Mouse (Mus musculus) ovary, adult 18-20 months (tissue): ENCODE measurements at regions not wholly inside any gene's neighbourhood (a gene's known extent, or its start where the extent isn't known, plus 50 kb on each side); places are given as distances from the start of the nearest gene placed in this dataset.

Experiments used
- DNase-seq: peaks from one replicate; pipeline ENCODE4 v3.0.0; 2022; ENCODE audit warnings: low spot score, mixed read lengths

GRCm38 (mm10) chr12:77780885-77781698, 412.9 kb upstream of the Gm6657 start:
- DNase-seq = peak; percentile 46

DNA sequence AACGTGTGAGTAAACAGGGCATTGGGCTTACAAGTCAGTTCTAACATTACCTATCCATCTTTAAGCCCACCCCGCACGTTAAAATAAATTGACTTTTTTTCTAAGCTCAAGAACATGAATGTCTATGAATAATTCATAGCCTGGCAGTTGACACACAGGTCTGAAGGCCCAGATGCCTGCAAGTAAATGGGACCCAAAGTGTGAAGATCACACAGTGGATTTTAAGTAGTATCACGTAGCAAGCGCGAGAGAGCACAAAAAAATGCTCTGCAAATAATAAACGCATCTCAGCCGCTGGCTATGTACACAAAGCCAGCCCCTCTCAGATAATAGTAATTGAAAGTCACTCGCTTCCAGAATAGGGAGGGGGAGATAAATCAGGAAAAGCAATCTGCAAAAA, 410.1 kb upstream of the Gm6657 start:
- no peak for DNase-seq

- DNase-seq = no peak
These were observed 408.4 kb upstream of the Gm6657 start for GRCm38 (mm10) chr12:77785647-77786046.

DNA sequence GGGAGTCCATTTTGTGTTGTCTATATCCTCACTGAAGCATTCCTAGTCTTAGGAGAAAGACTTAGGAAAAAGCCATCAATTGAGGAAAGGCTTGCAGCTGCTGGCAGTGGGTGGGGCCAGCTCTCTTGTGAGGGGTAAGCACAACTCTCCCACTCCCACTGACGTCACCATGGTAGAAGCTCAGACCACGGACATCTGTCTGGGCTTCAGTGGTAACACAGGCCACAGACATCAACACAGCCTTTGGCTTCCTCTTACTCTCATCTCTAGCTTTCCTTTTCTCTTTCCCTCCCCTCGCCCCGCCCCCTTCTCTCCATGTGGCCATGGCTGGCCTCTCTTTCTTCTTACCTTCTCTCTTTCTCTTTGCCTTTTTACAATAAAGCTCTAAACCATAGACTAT, 407.4 kb upstream of the Gm6657 start:
- no peak for DNase-seq

GRCm38 (mm10) chr12:77788273-77788672, 405.8 kb upstream of the Gm6657 start:
- no peak for DNase-seq

DNA sequence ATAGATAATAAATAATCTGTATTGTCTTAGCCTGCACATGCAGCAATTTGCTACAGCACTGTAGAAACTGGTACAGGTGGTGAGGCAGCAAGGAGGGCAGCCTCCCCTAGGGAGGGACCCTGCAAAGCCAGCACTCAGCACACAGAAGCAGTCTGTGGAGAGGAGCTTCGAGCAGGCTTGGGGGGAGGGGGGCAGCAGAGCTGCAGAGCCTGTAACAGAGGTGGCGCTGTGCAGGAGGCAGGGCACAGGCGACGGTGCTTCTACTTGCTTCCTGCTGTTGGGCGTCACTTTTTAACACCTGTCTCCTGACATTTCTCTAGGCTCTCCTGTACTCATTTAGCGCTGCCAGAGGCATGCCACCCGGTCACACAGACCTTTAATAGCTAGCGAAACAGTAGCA, 404.6 kb upstream of the Gm6657 start:
- no peak for DNase-seq

GRCm38 (mm10) chr12:77789871-77790270, 404.2 kb upstream of the Gm6657 start:
- no peak for DNase-seq

DNA sequence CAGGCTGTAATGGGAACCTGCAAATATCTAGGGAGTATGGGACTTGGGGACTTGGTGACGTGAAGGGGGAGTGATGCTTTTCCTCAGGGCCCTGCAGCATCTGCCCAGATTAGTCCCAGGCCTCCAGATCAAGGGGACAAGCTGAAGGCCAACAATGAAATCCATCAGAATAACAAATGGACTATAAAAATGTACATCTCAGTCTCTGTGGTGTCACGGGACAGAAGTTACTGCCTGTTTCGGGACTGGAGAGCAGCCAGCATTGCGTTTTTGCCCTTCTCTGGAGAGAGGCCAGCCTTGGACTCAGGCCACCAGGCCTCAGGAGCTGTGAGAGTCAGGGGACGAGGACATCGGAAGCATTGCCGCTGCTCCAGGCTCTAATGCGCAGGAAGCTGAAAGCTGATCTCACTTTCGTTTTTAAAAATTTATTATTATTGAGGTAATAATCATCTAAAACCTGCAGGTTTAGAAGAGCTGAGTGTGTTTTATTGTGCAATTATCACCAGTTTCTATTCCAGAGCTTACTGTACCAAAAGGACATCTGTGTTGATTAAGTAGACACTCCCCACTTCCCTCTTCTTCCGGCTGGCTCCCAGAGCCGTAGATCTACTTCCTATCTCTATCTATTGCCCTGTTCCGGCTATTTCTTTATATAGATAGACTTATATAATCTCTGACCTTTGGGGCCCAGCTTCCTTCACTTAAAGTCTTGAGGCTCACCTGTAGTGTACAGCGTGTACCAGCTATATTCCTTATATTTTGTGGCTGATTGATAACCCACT, 403.0 kb upstream of the Gm6657 start:
- DNase-seq = peak; percentile 50

DNA sequence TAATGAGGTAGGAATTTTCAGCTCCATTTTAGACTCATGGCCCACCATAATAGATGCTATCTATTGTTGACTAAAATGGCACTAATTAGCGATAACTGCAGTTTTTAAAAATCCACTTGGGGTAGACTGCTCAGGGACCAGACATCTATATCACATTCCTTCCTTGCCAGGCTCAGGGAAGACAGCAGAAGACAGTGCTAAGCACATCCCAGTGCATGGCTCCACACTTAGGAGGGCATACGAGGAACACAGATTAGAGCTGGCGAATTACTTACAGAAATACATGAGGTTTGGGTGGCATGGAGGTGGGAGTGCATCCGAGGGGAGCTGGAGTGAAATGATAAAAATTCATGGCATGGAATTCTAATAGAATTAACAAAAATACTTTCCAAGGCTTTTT, 395.5 kb upstream of the Gm6657 start:
- DNase-seq = no peak

DNA sequence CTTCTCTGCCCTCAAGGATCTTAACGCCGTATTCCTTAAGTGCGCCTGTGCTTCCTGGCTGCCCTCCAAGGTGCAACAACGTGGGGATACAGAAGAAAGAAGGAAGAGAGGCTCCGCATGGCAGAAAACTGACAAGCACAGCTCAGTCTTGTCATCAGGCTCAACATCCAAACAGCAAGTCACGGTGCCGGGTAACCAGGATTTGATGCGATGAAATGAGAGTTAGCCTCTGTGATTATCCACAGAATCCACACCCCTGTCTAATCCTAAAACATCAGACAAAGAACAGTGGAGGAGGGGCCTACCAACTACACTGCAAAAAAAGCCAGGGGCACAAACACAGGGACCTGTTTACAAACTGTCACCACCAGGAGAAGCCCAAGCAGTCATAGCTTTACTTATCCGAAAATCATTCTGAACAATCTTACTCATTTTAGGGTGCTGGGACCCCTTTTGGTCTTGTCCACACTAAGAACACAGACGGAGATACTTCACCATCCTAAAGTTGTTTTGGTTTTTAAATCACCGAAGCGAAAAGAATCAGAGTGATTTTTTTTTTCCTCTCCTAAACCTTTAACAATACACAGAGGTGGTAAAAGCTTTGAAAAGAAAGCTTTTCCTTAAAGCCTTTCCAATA, 394.8 kb upstream of the Gm6657 start:
- DNase-seq = no peak

DNA sequence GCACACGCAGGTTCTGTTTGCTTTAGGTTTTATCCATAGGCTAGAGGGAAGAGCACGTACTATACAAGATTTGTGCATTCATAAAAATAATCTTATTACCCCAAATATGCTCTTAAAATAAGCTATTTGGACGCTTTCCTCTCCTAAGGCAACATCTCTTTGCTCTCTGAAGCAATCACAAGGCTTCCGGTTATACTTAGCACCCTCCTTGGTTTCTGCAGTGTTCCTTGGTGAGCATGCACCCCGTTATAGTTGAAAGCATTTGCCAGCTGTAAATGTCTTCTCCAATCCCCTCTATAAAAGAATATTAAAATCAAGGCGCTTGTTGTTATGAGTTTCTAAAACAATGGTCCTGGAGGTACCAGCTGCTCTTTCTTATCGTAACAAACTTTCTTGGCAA, 386.4 kb upstream of the Gm6657 start:
- no peak for DNase-seq

DNA sequence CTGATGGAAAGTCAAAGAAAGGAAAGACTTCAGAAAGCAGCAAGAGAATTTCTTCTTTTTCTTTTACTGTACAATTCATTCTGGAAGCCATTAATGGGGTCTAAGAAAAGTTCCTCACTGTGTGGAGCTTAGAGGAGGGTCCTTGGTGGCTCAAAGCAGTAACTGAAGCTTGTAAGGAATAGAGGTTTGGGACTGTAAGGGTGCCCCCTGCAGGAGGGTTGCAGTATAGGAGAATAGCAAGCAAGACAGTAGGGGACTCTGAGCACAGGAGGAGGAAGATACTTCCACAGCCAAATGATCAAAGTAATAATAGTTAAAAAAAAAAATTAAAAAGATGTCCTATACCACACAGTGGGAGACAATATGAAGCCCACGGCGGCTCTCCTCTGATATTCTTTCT, 382.8 kb upstream of the Gm6657 start:
- DNase-seq = no peak

GRCm38 (mm10) chr12:77819456-77819855, 374.6 kb upstream of the Gm6657 start:
- DNase-seq = no peak

DNA sequence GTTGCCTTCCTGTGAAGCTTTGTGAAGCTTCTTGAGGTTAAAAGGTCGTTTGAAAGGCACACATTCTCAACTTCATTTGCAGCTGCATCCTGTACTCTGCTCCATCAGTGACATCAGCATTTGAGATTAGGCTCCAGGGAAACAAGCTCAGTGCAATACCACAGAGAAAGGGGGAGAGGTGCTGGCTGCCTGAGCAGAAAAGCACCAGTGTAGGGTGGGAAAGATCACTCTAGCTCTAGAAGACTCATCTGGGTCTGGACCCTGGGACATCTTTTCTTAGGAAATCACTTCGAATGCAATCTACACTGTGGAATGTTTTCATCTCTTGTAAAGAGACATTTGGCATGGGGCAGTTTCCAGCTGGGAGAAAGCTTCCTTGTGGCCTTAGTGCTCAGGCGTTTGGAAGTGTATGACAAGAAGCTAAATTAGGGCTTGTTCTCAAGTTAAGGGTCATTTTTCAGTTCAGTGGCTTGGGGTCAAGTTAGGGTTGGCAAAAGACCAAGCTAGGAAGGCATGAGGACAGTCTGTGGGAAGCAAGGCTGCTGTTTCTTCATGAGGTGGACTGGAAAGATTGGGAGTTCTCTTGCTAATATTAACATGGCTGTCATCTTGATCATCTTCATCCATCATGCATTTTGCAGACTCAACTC, 370.5 kb upstream of the Gm6657 start:
- no peak for DNase-seq

- DNase-seq = no peak
These were observed 360.5 kb upstream of the Gm6657 start for GRCm38 (mm10) chr12:77833411-77834169.

DNA sequence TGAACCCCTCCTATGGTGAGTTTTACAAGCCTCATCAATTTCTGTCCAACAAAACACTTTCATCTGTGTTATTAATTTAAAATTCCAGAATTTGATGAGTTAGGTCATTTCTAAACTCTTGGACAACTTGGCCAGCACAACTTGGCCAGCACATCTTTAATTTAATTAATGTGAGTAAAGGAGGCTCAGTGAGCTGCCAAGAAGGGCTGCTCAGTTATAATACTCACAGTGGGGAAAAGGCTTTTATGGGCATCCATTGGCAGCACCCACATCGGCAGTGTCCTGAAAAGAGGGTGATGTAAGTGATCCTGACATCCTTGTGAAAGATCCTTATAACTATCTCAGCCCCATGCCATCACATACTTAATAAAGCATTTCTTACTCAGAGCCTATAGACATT, 359.2 kb upstream of the Gm6657 start:
- DNase-seq = no peak

GRCm38 (mm10) chr12:77836231-77836630, 357.8 kb upstream of the Gm6657 start:
- no peak for DNase-seq

DNA sequence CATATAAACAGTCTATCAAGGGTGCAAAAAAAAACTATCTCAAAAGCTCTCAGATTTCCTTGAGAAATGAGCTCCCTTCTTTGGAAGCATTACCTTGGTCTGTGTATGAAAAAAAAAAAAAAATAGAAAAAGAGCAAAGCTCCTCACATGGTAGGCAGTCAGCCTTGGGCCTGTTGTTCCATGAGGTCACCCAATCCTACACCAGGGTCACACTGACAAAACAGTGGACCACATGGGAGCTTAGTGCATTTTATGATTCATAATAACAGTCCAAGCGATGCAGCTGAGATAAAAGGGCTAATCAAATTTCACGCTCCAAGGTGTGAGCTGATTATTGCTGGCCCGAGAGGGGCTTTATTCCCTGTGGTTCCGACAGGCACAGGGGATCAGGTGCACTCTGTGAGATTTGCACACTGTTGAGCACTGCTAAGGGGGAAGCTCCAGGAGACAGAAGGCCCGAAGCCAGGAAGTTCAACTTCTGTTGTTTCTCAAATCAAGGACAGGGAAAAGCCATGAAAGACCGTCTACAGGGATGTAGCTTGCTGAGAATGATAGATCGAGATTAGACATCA, 352.1 kb upstream of the Gm6657 start:
- DNase-seq = peak; percentile 5

- DNase-seq = no peak
These were observed 341.2 kb upstream of the Gm6657 start for GRCm38 (mm10) chr12:77852595-77853577.
